Mouse (Mus musculus): ENCODE results near the gene Rasa2. TPM values are rescaled to one million over a fixed set of nuclear protein-coding genes. Genes with fewer than 3 reads are reported as not detected.

Gene Rasa2
- polyA plus RNA-seq, 1 experiment from 2014 or later: 22.4 TPM

- Histone ChIP-seq H3K4me3 (ENCODE audit: low read depth, low read length) (no peak overlapping the region), H3K9ac (replicated peaks; ENCODE audit: low read depth, low read length) (no peak overlapping the region), H3K36me3 (ENCODE audit: control insufficient read depth, insufficient read depth, low read length) (peaks cover 8% of the 10 kb centered on the region; the same call in 1 of the 2 replicates), H3K4me2 (ENCODE audit: low read depth, low read length) (no peak overlapping the region), H3K27ac (ENCODE audit: low read depth, low read length) (no peak overlapping the region), H3K27me3 (ENCODE audit: control insufficient read depth, insufficient read depth, low read length) (no peaks in the 10 kb centered on the region), H3K4me1 (ENCODE audit: control insufficient read depth, insufficient read depth, low read length) (no peaks in the 10 kb centered on the region), H3K9me3 (ENCODE audit: control insufficient read depth, low read length) (peaks cover 2% of the 10 kb centered on the region; the same call in 1 of the 2 replicates)
- ATAC-seq (ENCODE audit: low read depth): no peak
- WGBS: 85% methylated on average over 3 of the region's 3 CpGs
Observed at GRCm38 (mm10) chr9:96612297-96612696, 19.1 kb downstream of the Rasa2 start.

DNA sequence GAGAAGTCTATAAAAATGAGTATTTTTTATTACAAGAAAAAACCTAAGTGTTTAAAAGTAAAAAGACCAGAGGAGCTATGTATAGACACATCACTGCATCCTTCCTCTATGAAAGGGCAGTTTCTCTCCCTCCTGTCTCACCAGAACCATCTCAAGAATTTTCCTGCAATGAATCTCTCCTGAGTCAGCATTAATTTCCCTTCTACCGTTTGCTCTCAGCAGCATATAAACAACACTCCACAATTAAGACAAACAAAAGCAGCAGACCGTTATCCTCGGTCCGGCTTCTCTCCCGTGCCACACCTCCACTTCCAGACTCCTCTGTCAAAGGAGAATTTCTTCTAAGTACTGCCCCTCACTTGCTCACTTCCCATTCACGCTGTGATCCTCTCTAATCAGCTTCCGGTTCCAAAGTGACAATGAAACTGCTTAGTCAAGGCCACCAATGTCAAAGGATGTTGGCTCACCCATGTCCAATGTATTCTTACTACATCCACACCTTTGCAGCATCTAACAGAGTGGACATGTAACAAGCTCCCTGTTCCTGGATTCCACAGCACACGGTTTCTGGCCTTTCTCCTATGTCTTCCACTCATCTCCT lies 19.6 kb downstream of the Rasa2 start:
- Histone ChIP-seq H3K27me3 (ENCODE audit: control insufficient read depth, insufficient read depth, low read length) (no peaks in the 10 kb centered on the region), H3K4me2 (ENCODE audit: low read depth, low read length) (no peak overlapping the region), H3K4me3 (ENCODE audit: low read depth, low read length) (no peak overlapping the region), H3K9ac (replicated peaks; ENCODE audit: low read depth, low read length) (no peak overlapping the region), H3K4me1 (ENCODE audit: control insufficient read depth, insufficient read depth, low read length) (no peaks in the 10 kb centered on the region), H3K9me3 (ENCODE audit: control insufficient read depth, low read length) (peaks cover 2% of the 10 kb centered on the region; the same call in 1 of the 2 replicates), H3K36me3 (ENCODE audit: control insufficient read depth, insufficient read depth, low read length) (peaks cover 8% of the 10 kb centered on the region; the same call in 1 of the 2 replicates), H3K27ac (ENCODE audit: low read depth, low read length) (no peak overlapping the region)
- 47% methylated on average over 8 of the region's 8 CpGs for WGBS
- no peak for ATAC-seq (ENCODE audit: low read depth)

DNA sequence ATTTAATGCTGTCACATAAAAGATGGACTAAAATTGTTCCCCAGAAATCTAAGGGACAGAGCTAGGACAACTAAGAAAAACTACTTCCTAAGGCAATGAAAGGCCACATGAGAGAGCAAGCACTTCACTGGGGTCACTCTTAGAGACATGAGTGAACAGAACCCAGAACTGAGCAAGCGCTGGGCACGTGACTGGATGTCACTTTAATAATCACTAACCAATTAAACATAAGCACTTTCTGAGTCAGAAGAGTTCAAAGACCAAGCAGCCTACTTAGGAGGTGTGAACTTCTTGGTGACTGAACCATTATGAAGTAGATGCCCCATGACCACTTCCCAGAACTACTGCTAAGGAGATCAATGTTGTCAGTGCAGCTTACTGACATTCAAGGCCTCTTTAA lies 20.6 kb downstream of the Rasa2 start:
- Histone ChIP-seq H3K36me3 (ENCODE audit: control insufficient read depth, insufficient read depth, low read length) (peaks cover 8% of the 10 kb centered on the region; the same call in 1 of the 2 replicates), H3K27me3 (ENCODE audit: control insufficient read depth, insufficient read depth, low read length) (no peaks in the 10 kb centered on the region), H3K4me1 (ENCODE audit: control insufficient read depth, insufficient read depth, low read length) (no peaks in the 10 kb centered on the region), H3K27ac (ENCODE audit: low read depth, low read length) (no peak overlapping the region), H3K4me3 (ENCODE audit: low read depth, low read length) (no peak overlapping the region), H3K9me3 (ENCODE audit: control insufficient read depth, low read length) (peaks cover 2% of the 10 kb centered on the region; the same call in 1 of the 2 replicates), H3K4me2 (ENCODE audit: low read depth, low read length) (no peak overlapping the region), H3K9ac (replicated peaks; ENCODE audit: low read depth, low read length) (no peak overlapping the region)
- no peak for ATAC-seq (ENCODE audit: low read depth)
- 92% methylated on average over 2 of the region's 2 CpGs for WGBS

DNA sequence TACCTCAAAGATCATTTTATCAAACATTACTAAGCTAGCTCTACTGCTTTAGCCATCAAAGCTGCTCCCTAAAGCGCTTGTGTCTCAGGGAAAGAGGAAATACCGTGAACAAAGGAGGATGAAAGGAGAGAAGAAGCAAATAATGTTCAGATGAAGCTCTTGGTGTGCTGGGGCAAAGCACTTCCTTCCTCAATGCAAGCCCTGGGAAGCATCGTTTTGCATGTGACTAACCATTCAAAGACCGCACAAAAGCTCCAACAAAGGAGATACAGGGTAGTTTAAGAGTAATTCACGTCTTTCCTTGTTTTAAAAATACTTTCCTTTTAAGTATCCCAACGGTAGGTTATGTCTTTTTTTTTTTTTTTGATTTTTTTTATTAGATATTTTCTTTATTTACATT lies 28.0 kb downstream of the Rasa2 start:
- WGBS: 24% methylated on average over 6 of the region's 6 CpGs
- ATAC-seq (ENCODE audit: low read depth): no peak
- no peak overlapping the region for H3K4me3 ChIP-seq (ENCODE audit: low read depth, low read length)

DNA sequence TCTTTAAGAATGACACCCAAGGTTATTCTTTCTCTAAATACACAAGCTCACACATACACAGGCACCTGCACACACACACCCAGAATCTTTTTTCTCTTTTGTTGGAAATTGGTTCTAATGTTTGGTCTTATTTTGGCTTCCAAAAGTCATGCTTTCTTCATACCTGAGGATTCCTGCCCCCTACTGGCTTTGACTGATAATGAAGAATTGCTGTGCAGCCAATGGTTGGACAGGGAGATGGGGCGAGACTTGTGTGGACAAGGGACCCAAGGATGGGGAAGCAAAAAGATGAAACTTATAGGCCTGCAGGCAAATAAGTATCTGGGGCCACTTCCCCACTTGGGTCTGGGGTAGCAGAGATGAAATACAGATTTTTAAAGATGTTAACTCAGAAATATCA lies 33.5 kb downstream of the Rasa2 start:
- no peak overlapping the region for H3K9ac ChIP-seq (replicated peaks; ENCODE audit: low read depth, low read length)
- no peaks in the 10 kb centered on the region for H3K4me1 ChIP-seq (ENCODE audit: control insufficient read depth, insufficient read depth, low read length)
- H3K4me2 ChIP-seq (ENCODE audit: low read depth, low read length): no peak overlapping the region
- no peak overlapping the region for H3K27ac ChIP-seq (ENCODE audit: low read depth, low read length)
- H3K4me3 ChIP-seq (ENCODE audit: low read depth, low read length): no peak overlapping the region
- WGBS: 89% methylated on average over 1 of the region's 1 CpGs
- H3K27me3 ChIP-seq (ENCODE audit: control insufficient read depth, insufficient read depth, low read length): no peaks in the 10 kb centered on the region
- no peak for ATAC-seq (ENCODE audit: low read depth)
- no peaks in the 10 kb centered on the region for H3K36me3 ChIP-seq (ENCODE audit: control insufficient read depth, insufficient read depth, low read length)
- no peaks in the 10 kb centered on the region for H3K9me3 ChIP-seq (ENCODE audit: control insufficient read depth, low read length)

More for the DNA sequence above, 28.0 kb downstream of the Rasa2 start:
- Histone ChIP-seq H3K27me3 (ENCODE audit: control insufficient read depth, insufficient read depth, low read length) (no peaks in the 10 kb centered on the region), H3K4me2 (ENCODE audit: low read depth, low read length) (no peak overlapping the region), H3K4me1 (ENCODE audit: control insufficient read depth, insufficient read depth, low read length) (no peaks in the 10 kb centered on the region), H3K27ac (ENCODE audit: low read depth, low read length) (no peak overlapping the region), H3K9ac (replicated peaks; ENCODE audit: low read depth, low read length) (no peak overlapping the region), H3K36me3 (ENCODE audit: control insufficient read depth, insufficient read depth, low read length) (peaks cover 8% of the 10 kb centered on the region; the same call in 1 of the 2 replicates), H3K9me3 (ENCODE audit: control insufficient read depth, low read length) (peaks cover 2% of the 10 kb centered on the region; the same call in 1 of the 2 replicates)

DNA sequence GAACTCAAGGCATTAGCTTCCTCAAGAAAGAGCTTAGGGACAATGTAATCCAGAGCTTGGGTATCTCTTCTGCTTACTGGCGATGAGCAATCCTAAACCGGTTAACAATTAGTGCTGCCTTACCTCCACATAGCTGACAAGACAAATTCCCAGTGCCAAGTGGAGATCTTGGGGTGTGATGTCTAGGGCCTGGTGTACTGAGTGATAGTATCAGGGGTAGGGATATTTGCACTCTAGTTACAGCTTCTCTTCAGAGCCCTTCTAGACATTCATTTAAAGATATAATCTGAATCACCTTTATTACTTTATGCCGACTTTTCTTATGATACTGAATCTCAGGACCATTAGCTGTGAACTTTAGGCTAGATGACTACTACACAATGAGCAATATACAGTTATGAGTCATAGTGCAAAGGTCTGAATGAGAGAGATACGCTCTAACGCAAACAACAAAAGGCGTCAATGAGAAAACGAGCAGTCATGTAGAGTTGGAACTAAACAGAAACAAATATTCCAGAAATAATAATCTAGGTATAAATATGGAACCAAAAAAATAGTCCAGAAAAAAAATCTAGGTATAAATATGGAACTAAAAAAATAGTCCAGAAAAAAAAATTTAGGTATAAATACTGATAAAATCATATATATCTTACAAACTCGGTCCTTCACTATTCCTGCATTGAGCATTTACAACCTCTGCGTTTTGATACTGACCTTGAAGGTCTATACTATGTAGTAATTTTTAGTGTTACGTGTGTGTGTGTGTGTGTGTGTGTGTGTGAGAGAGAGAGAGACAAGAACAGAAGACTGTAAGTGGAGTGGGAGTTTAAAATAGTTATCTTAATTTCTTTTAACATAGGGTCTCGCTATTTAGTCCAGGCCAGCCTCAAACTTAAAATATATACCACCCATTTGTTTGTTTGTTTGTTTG lies 38.5 kb downstream of the Rasa2 start:
- no peaks in the 10 kb centered on the region for H3K4me1 ChIP-seq (ENCODE audit: control insufficient read depth, insufficient read depth, low read length)
- no peak overlapping the region for H3K4me3 ChIP-seq (ENCODE audit: low read depth, low read length)
- peaks cover 3% of the 10 kb centered on the region; the same call in 1 of the 2 replicates for H3K36me3 ChIP-seq (ENCODE audit: control insufficient read depth, insufficient read depth, low read length)
- no peak for ATAC-seq (ENCODE audit: low read depth)
- no peaks in the 10 kb centered on the region for H3K9me3 ChIP-seq (ENCODE audit: control insufficient read depth, low read length)
- 95% methylated on average over 11 of the region's 11 CpGs for WGBS
- H3K4me2 ChIP-seq (ENCODE audit: low read depth, low read length): no peak overlapping the region
- H3K27ac ChIP-seq (ENCODE audit: low read depth, low read length): no peak overlapping the region
- H3K27me3 ChIP-seq (ENCODE audit: control insufficient read depth, insufficient read depth, low read length): no peaks in the 10 kb centered on the region
- no peak overlapping the region for H3K9ac ChIP-seq (replicated peaks; ENCODE audit: low read depth, low read length)

DNA sequence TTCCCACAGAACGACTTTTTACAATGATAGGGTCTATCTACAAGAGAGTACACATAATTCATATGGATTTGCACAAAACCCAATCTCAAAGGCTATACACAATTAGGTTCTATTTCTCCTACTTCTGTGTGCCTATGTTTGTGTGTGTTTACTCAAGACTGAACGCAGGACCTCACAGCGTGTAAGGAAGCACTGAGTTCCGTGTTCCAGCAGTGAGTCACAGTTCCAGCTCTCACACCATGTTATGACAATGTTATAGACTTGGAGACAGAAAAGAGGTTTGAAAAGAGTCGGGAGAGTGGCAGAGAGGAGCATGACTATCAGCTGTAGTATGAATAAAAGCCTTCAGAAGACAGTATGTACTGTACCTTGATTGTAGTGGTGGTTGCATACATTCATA lies 42.1 kb downstream of the Rasa2 start:
- Histone ChIP-seq H3K9me3 (ENCODE audit: control insufficient read depth, low read length) (no peaks in the 10 kb centered on the region), H3K4me1 (ENCODE audit: control insufficient read depth, insufficient read depth, low read length) (no peaks in the 10 kb centered on the region), H3K27me3 (ENCODE audit: control insufficient read depth, insufficient read depth, low read length) (no peaks in the 10 kb centered on the region), H3K4me3 (ENCODE audit: low read depth, low read length) (no peak overlapping the region), H3K9ac (replicated peaks; ENCODE audit: low read depth, low read length) (no peak overlapping the region), H3K4me2 (ENCODE audit: low read depth, low read length) (no peak overlapping the region), H3K36me3 (ENCODE audit: control insufficient read depth, insufficient read depth, low read length) (peaks cover 3% of the 10 kb centered on the region; the same call in 1 of the 2 replicates), H3K27ac (ENCODE audit: low read depth, low read length) (no peak overlapping the region)
- 93% methylated on average over 5 of the region's 5 CpGs for WGBS
- ATAC-seq (ENCODE audit: low read depth): no peak

DNA sequence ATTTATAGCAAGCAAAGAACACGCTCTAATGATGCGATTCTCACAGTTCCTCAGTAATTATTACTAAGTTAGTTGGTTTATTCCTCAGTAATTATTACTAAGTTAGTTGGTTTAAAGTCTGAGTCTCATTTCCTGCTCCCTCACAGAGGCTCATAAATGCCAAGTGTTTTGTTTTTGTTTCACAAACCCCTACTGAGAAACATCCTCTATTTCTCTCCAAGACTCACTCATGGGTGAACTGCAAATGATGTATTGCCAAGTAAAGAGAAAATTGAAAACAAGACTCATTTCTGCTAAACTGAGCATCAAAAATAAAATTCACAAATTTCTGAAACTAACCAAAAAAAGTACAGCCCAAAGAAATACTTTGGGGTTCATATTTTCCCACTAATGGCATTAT lies 47.9 kb downstream of the Rasa2 start:
- Histone ChIP-seq H3K9ac (replicated peaks; ENCODE audit: low read depth, low read length) (no peak overlapping the region), H3K27ac (ENCODE audit: low read depth, low read length) (no peak overlapping the region), H3K27me3 (ENCODE audit: control insufficient read depth, insufficient read depth, low read length) (no peaks in the 10 kb centered on the region), H3K9me3 (ENCODE audit: control insufficient read depth, low read length) (no peaks in the 10 kb centered on the region), H3K4me3 (ENCODE audit: low read depth, low read length) (no peak overlapping the region), H3K4me1 (ENCODE audit: control insufficient read depth, insufficient read depth, low read length) (no peaks in the 10 kb centered on the region), H3K36me3 (ENCODE audit: control insufficient read depth, insufficient read depth, low read length) (peaks cover 5% of the 10 kb centered on the region; the same call in 1 of the 2 replicates), H3K4me2 (ENCODE audit: low read depth, low read length) (no peak overlapping the region)
- WGBS: 91% methylated on average over 2 of the region's 2 CpGs
- no peak for ATAC-seq (ENCODE audit: low read depth)

DNA sequence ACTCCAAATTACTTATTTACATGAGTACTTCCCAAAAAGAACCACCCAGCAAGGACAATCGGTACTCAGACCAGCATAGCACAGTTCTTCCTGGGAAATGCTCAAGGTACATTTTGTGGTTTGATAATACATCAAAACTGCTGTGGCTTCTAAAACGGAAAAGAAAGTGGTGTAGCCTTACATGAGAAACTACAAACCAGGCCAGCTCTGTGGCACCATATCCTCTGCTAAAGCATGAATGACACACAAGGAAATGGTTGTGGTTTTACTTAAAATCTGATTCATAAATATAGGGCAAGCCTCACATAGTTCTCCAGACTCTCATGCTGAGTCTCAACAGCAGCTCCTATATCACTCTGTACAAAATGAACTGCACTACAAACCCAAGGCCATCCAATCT lies 48.3 kb downstream of the Rasa2 start:
- no peaks in the 10 kb centered on the region for H3K4me1 ChIP-seq (ENCODE audit: control insufficient read depth, insufficient read depth, low read length)
- no peaks in the 10 kb centered on the region for H3K9me3 ChIP-seq (ENCODE audit: control insufficient read depth, low read length)
- H3K36me3 ChIP-seq (ENCODE audit: control insufficient read depth, insufficient read depth, low read length): peaks cover 5% of the 10 kb centered on the region; the same call in 1 of the 2 replicates
- H3K4me2 ChIP-seq (ENCODE audit: low read depth, low read length): no peak overlapping the region
- no peak for ATAC-seq (ENCODE audit: low read depth)
- H3K27ac ChIP-seq (ENCODE audit: low read depth, low read length): no peak overlapping the region
- no peak overlapping the region for H3K4me3 ChIP-seq (ENCODE audit: low read depth, low read length)
- no peaks in the 10 kb centered on the region for H3K27me3 ChIP-seq (ENCODE audit: control insufficient read depth, insufficient read depth, low read length)
- 92% methylated on average over 2 of the region's 2 CpGs for WGBS
- H3K9ac ChIP-seq (replicated peaks; ENCODE audit: low read depth, low read length): no peak overlapping the region

Measured in neural tube, embryonic 14.5 days (tissue).